Mouse (Mus musculus) heart, postnatal 0 days (tissue): ENCODE results near the gene Arid1b.

ENCODE experiments used
- CTCF ChIP-seq: IDR thresholded peaks from 2 replicates; pipeline ENCODE4 v1.5.1; 2016; ENCODE audit warnings: antibody characterized with exemption, control low read depth, low read depth
- EP300 ChIP-seq: IDR thresholded peaks from 2 replicates; pipeline ENCODE4 v1.6.1; 2016; ENCODE audit warnings: antibody characterized with exemption, low read depth

GRCm38 (mm10) chr17:5037199-5037598 lies 43.1 kb downstream of the Arid1b start:
- TF ChIP-seq CTCF (no peak), EP300 (no peak)
